Mouse (Mus musculus): ENCODE results near the gene Rab2b. TPM values are rescaled to one million over a fixed set of nuclear protein-coding genes. Genes with fewer than 3 reads are reported as not detected.
A peak's percentile ranks its signal among the peaks of the same experiment; 100 is the strongest.
"Not testable (repeated sequence)": the region's sequence is repeated elsewhere in the genome, so short reads cannot be mapped to it uniquely, and the experiment has no call there.

Gene Rab2b
- total RNA-seq, 2 experiments from 2014 or later: 35.8 to 37.2 TPM

- Histone ChIP-seq H3K4me3 (no peak overlapping the region; the same call in 1 of the 2 replicates), H3K27ac (no peak overlapping the region)
- intact Hi-C loops (cut with DNase I): loop anchor here (10.0 kb wide), 1 partner anchor 289 kb away; the partner anchor contains the start of gene Zfp219
Measured at GRCm38 (mm10) chr14:52313931-52314807, 34.8 kb upstream of the Rab2b start.

GRCm38 (mm10) chr14:52310906-52311305 lies 31.6 kb upstream of the Rab2b start:
- intact Hi-C loops (cut with DNase I): loop anchor here (10.0 kb wide), 1 partner anchor 286 kb away; the partner anchor contains the start of gene Zfp219
- Histone ChIP-seq H3K27ac (no peak overlapping the region), H3K4me3 (no peak overlapping the region)
- TF ChIP-seq CTCF (IDR thresholded peaks at IDR 0.05): no peak
- no peak for DNase-seq (ENCODE audit: extremely low spot score in 1 of 2, low spot score in 2 of 2)

More at GRCm38 (mm10) chr14:52313931-52314807, 34.8 kb upstream of the Rab2b start:
- DNase-seq (ENCODE audit: extremely low spot score in 1 of 2, low spot score in 2 of 2): no peak
- no peak for TF ChIP-seq CTCF (IDR thresholded peaks at IDR 0.05)

- not testable (repeated sequence) for H3K27ac ChIP-seq; H3K4me3 ChIP-seq; DNase-seq (ENCODE audit: extremely low spot score in 1 of 2, low spot score in 2 of 2)
- TF ChIP-seq CTCF (IDR thresholded peaks at IDR 0.05): peak; percentile 17
- intact Hi-C loops (cut with DNase I): loop anchor here (10.0 kb wide), 1 partner anchor 286 kb away; the partner anchor contains the start of gene Zfp219
Measured at GRCm38 (mm10) chr14:52310343-52310742, 31.0 kb upstream of the Rab2b start.

GRCm38 (mm10) chr14:52306100-52306499 lies 26.8 kb upstream of the Rab2b start:
- no peak overlapping the region for H3K27ac ChIP-seq
- no peak for TF ChIP-seq CTCF (IDR thresholded peaks at IDR 0.05)
- H3K4me3 ChIP-seq: no peak overlapping the region
- intact Hi-C loops (cut with DNase I): loop anchor here (10.0 kb wide), 2 partner anchors 201 to 421 kb away; partner anchors contain the start of genes Hnrnpc and Mettl17
- DNase-seq (ENCODE audit: extremely low spot score in 1 of 2, low spot score in 2 of 2): no peak

- TF ChIP-seq CTCF (IDR thresholded peaks at IDR 0.05): no peak; the same call in 1 of the 2 replicates
- peak; percentile 87 to 88 for DNase-seq (ENCODE audit: extremely low spot score in 1 of 2, low spot score in 2 of 2)
- intact Hi-C loops (cut with DNase I): loop anchor here (1.0 to 10.0 kb wide), 4 partner anchors 25 to 420 kb away; partner anchors contain the start of genes Hnrnpc, Mettl17, Rab2b and Tox4
- H3K27ac ChIP-seq: peak within 1 kb of the TSS; percentile 77
- peak within 1 kb of the TSS; percentile 76 for H3K4me3 ChIP-seq
Measured at GRCm38 (mm10) chr14:52304644-52305271, 25.4 kb upstream of the Rab2b start, which contains the start of gene Mettl3. Gene Mettl3, minus strand, starts transcription at chr14:52305128.

GRCm38 (mm10) chr14:52303517-52303916 lies 24.2 kb upstream of the Rab2b start:
- peak overlapping the region; percentile 76; the same call in 1 of the 2 replicates for H3K4me3 ChIP-seq
- intact Hi-C loops (cut with DNase I): loop anchor here (10.0 kb wide), 2 partner anchors 199 to 419 kb away; partner anchors contain the start of genes Hnrnpc and Mettl17
- not testable (repeated sequence) for H3K27ac ChIP-seq; DNase-seq (ENCODE audit: extremely low spot score in 1 of 2, low spot score in 2 of 2)

GRCm38 (mm10) chr14:52295558-52296264 lies 16.4 kb upstream of the Rab2b start:
- no peak for DNase-seq (ENCODE audit: extremely low spot score in 1 of 2, low spot score in 2 of 2)
- TF ChIP-seq CTCF (IDR thresholded peaks at IDR 0.05): peak; percentile 74
- no peak overlapping the region for H3K27ac ChIP-seq
- H3K4me3 ChIP-seq: no peak overlapping the region
- intact Hi-C loops (cut with DNase I): loop anchor here (1.0 kb wide), 1 partner anchor 43 kb away; no protein-coding TSS in a partner anchor

GRCm38 (mm10) chr14:52284191-52284590 lies 4.8 kb upstream of the Rab2b start:
- TF ChIP-seq CTCF (IDR thresholded peaks at IDR 0.05): no peak
- intact Hi-C loops (cut with DNase I): no loop called here
- H3K4me3 ChIP-seq: no peak overlapping the region
- DNase-seq (ENCODE audit: extremely low spot score in 1 of 2, low spot score in 2 of 2): no peak
- H3K27ac ChIP-seq: no peak overlapping the region

- intact Hi-C loops (cut with DNase I): no loop called here
- Histone ChIP-seq H3K27ac (no peak overlapping the region), H3K4me3 (no peak overlapping the region)
- no peak for DNase-seq (ENCODE audit: extremely low spot score in 1 of 2, low spot score in 2 of 2)
- no peak for TF ChIP-seq CTCF (IDR thresholded peaks at IDR 0.05)
Measured at GRCm38 (mm10) chr14:52283629-52284028, 4.3 kb upstream of the Rab2b start.

GRCm38 (mm10) chr14:52279747-52280120 lies 389 bp upstream of the Rab2b start:
- intact Hi-C loops (cut with DNase I): loop anchor here (1.0 to 5.0 kb wide), 3 partner anchors 22 to 82 kb away; partner anchors contain the start of genes Chd8, Mettl3 and Supt16
- DNase-seq (ENCODE audit: extremely low spot score in 1 of 2, low spot score in 2 of 2): no peak
- peak overlapping the region; percentile 91 for H3K27ac ChIP-seq
- no peak for TF ChIP-seq CTCF (IDR thresholded peaks at IDR 0.05)
- H3K4me3 ChIP-seq: peak overlapping the region; percentile 92

- no peak for TF ChIP-seq CTCF (IDR thresholded peaks at IDR 0.05)
- Histone ChIP-seq H3K4me3 (no peak overlapping the region), H3K27ac (no peak overlapping the region)
- no peak for DNase-seq (ENCODE audit: extremely low spot score in 1 of 2, low spot score in 2 of 2)
- intact Hi-C loops (cut with DNase I): loop anchor here (5.0 kb wide), 1 partner anchor 80 kb away; the partner anchor contains the start of gene Supt16
Measured at GRCm38 (mm10) chr14:52277210-52277609, 2.1 kb downstream of the Rab2b start.
